Mouse (Mus musculus) intestine, embryonic 14.5 days (tissue): ENCODE data around the gene Stim1. TPM values are rescaled to one million over a fixed set of nuclear protein-coding genes. Genes with fewer than 3 reads are reported as not detected.

Experiments used
- ATAC-seq: fragments of 200-750 bp; cut with Nextera tagmentation; replicated peaks from 2 replicates; pipeline ENCODE4 v1.8.0; 2017; ENCODE audit warnings: low read depth, moderate number of reproducible peaks, moderate TSS enrichment, moderate library complexity; ENCODE audit not compliant: low FRiP score, low TSS enrichment
- DNase-seq: peaks from one replicate; pipeline ENCODE4 v3.0.0-alpha.2; 2018; ENCODE audit warnings: low spot score
- H3K27ac ChIP-seq: fragments of 300-500 bp; sonication (generic); 2 replicates; pipeline ENCODE4 v1.5.1; 2014; ENCODE audit warnings: low read depth, mild to moderate bottlenecking, control low read depth
- H3K27me3 ChIP-seq: fragments of 300-500 bp; sonication (generic); replicated peaks from 2 replicates; pipeline ENCODE4 v1.6.1; 2014; ENCODE audit warnings: low read length, control low read depth; ENCODE audit not compliant: control insufficient read depth, insufficient read depth
- H3K36me3 ChIP-seq: fragments of 300-500 bp; sonication (generic); 2 replicates; pipeline ENCODE4 v1.6.1; 2014; ENCODE audit warnings: low read length, control low read depth; ENCODE audit not compliant: control insufficient read depth, insufficient read depth
- H3K4me1 ChIP-seq: fragments of 300-500 bp; sonication (generic); replicated peaks from 2 replicates; pipeline ENCODE4 v1.6.1; 2014; ENCODE audit warnings: low read length, control low read depth, mixed read lengths; ENCODE audit not compliant: control insufficient read depth, insufficient read depth
- H3K4me2 ChIP-seq: fragments of 300-500 bp; sonication (generic); 2 replicates; pipeline ENCODE4 v1.6.1; 2014; ENCODE audit warnings: low read length
- H3K4me3 ChIP-seq: fragments of 300-500 bp; sonication (generic); 2 replicates; pipeline ENCODE4 v1.5.1; 2014; ENCODE audit warnings: low read depth, low read length, control low read depth, mixed read lengths
- H3K9ac ChIP-seq: fragments of 300-500 bp; sonication (generic); 2 replicates; pipeline ENCODE4 v1.6.1; 2014; ENCODE audit warnings: mild to moderate bottlenecking, low read length
- H3K9me3 ChIP-seq: fragments of 300-500 bp; sonication (generic); 2 replicates; pipeline ENCODE4 v1.6.1; 2016; ENCODE audit warnings: low read length, control low read depth; ENCODE audit not compliant: control insufficient read depth
- WGBS: fragments of 180-500 bp; shearing (Covaris S2); extraction: QIAGEN DNeasy Blood & Tissue Kit; methylation state at CpG from one replicate; pipeline ENCODE4 v1.1.7; 2014; 5-methylcytosine and 5-hydroxymethylcytosine counted together
- polyA plus RNA-seq: library from polyadenylated mRNA; unstranded; fragments of >200 nt; fragmentation: Nextera tagmentation; extraction: Ambion mirVana; gene quantifications from 2 replicates; pipeline ENCODE4 v1.2.1, GENCODE M21; 2014

The Stim1 gene
- polyA plus RNA-seq, 1 experiment from 2014 or later: 23.6 TPM

DNA sequence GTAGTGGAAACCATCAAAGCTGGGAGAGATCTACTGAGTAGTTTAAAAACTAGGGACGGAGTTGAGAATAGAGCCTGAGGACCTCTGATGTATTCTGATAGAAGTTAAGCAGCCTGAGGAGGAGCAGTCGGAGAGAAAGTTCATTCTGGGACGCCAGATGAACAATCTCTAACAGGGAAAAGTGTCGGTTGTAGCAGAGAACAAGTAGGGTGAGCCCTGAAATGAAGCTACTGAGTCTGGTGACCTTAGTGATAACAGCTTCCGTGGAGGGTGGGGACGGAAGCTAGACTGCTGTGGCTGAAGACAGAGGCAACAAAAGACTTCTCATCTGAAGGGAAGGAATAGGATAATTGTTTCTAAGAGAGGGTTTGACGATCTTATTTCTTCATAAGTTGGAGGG, 47.8 kb downstream of the Stim1 start:
- DNase-seq (no peak), ATAC-seq (no peak)
- no peak overlapping the region for H3K27ac ChIP-seq
- H3K4me3 ChIP-seq: no peak overlapping the region
- H3K4me1 ChIP-seq: no peaks in the 10 kb centered on the region; the same call in 1 of the 2 replicates
- WGBS: 56% methylated on average over 7 of the region's 7 CpGs
- no peak overlapping the region for H3K9ac ChIP-seq
- H3K27me3 ChIP-seq: no peaks in the 10 kb centered on the region
- H3K9me3 ChIP-seq: no peaks in the 10 kb centered on the region
- H3K36me3 ChIP-seq: no peaks in the 10 kb centered on the region
- H3K4me2 ChIP-seq: no peak overlapping the region

GRCm38 (mm10) chr7:102317583-102318168, 50.1 kb downstream of the Stim1 start:
- Histone ChIP-seq H3K9ac (no peak overlapping the region), H3K36me3 (no peaks in the 10 kb centered on the region), H3K9me3 (no peaks in the 10 kb centered on the region), H3K27ac (no peak overlapping the region), H3K4me3 (no peak overlapping the region), H3K27me3 (no peaks in the 10 kb centered on the region), H3K4me2 (no peak overlapping the region), H3K4me1 (no peaks in the 10 kb centered on the region; the same call in 1 of the 2 replicates)
- DNase-seq (no peak), ATAC-seq (no peak)
- 81% methylated on average over 3 of the region's 3 CpGs for WGBS

- DNase-seq: no peak
- 81% methylated on average over 5 of the region's 5 CpGs for WGBS
- Histone ChIP-seq H3K9me3 (no peaks in the 10 kb centered on the region), H3K9ac (no peak overlapping the region), H3K36me3 (no peaks in the 10 kb centered on the region), H3K4me2 (no peak overlapping the region), H3K27me3 (no peaks in the 10 kb centered on the region), H3K4me1 (no peaks in the 10 kb centered on the region), H3K27ac (no peak overlapping the region), H3K4me3 (no peak overlapping the region)
- no peak for ATAC-seq
These were observed 54.5 kb downstream of the Stim1 start for GRCm38 (mm10) chr7:102322137-102322536.

GRCm38 (mm10) chr7:102326323-102326722, 58.7 kb downstream of the Stim1 start:
- Histone ChIP-seq H3K4me1 (no peaks in the 10 kb centered on the region), H3K4me2 (no peak overlapping the region), H3K4me3 (no peak overlapping the region), H3K27ac (no peak overlapping the region), H3K27me3 (no peaks in the 10 kb centered on the region), H3K9me3 (no peaks in the 10 kb centered on the region), H3K9ac (no peak overlapping the region), H3K36me3 (no peaks in the 10 kb centered on the region)
- no peak for DNase-seq
- ATAC-seq: no peak

DNA sequence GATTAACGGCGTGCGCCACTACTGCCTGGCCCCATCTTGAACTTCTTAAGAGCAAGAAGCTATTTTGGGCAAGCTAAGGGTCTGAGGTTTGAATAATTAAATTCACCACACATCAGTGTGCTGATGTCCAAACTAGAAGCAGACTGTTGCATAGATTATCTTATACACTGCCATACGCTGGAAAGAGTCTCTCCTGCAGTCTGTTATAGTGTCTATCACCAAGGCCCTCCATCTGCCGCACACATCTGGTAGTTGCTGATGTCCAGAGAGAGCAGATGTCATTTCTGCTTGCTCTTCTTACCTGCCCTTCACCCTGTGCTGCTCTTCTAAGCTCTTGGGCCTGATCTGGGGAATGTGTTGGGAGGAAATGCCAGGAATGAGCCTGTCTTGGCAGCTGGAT, 62.7 kb downstream of the Stim1 start:
- H3K27ac ChIP-seq: no peak overlapping the region
- no peak overlapping the region for H3K4me3 ChIP-seq
- no peak for DNase-seq
- no peaks in the 10 kb centered on the region; the same call in 1 of the 2 replicates for H3K4me1 ChIP-seq
- no peak for ATAC-seq
- no peaks in the 10 kb centered on the region for H3K27me3 ChIP-seq
- no peaks in the 10 kb centered on the region for H3K9me3 ChIP-seq
- H3K36me3 ChIP-seq: no peaks in the 10 kb centered on the region
- H3K9ac ChIP-seq: no peak overlapping the region
- no peak overlapping the region for H3K4me2 ChIP-seq
- WGBS: 93% methylated on average over 5 of the region's 5 CpGs

GRCm38 (mm10) chr7:102331476-102331875, 63.9 kb downstream of the Stim1 start:
- Histone ChIP-seq H3K36me3 (no peaks in the 10 kb centered on the region), H3K4me2 (no peak overlapping the region), H3K9ac (no peak overlapping the region), H3K4me1 (no peaks in the 10 kb centered on the region; the same call in 1 of the 2 replicates), H3K4me3 (no peak overlapping the region), H3K27ac (no peak overlapping the region), H3K9me3 (no peaks in the 10 kb centered on the region), H3K27me3 (no peaks in the 10 kb centered on the region)
- ATAC-seq (no peak), DNase-seq (no peak)
- WGBS: 54% methylated on average over 3 of the region's 3 CpGs

- Histone ChIP-seq H3K4me2 (no peak overlapping the region), H3K27me3 (no peaks in the 10 kb centered on the region), H3K4me1 (no peaks in the 10 kb centered on the region; the same call in 1 of the 2 replicates), H3K36me3 (no peaks in the 10 kb centered on the region), H3K4me3 (no peak overlapping the region), H3K9me3 (no peaks in the 10 kb centered on the region), H3K9ac (no peak overlapping the region), H3K27ac (peak overlapping the region; percentile 33; the same call in 1 of the 2 replicates)
- WGBS: 41% methylated on average over 4 of the region's 4 CpGs
- ATAC-seq (no peak), DNase-seq (no peak)
These were observed 66.1 kb downstream of the Stim1 start for GRCm38 (mm10) chr7:102333741-102334140.

- H3K36me3 ChIP-seq: no peaks in the 10 kb centered on the region
- no peak overlapping the region for H3K27ac ChIP-seq
- no peak for ATAC-seq
- 94% methylated on average over 5 of the region's 5 CpGs for WGBS
- H3K4me2 ChIP-seq: no peak overlapping the region
- no peak overlapping the region for H3K9ac ChIP-seq
- no peaks in the 10 kb centered on the region for H3K27me3 ChIP-seq
- no peak for DNase-seq
- no peaks in the 10 kb centered on the region; the same call in 1 of the 2 replicates for H3K4me1 ChIP-seq
- no peak overlapping the region for H3K4me3 ChIP-seq
- no peaks in the 10 kb centered on the region for H3K9me3 ChIP-seq
These were observed 69.7 kb downstream of the Stim1 start for GRCm38 (mm10) chr7:102337326-102337725.

DNA sequence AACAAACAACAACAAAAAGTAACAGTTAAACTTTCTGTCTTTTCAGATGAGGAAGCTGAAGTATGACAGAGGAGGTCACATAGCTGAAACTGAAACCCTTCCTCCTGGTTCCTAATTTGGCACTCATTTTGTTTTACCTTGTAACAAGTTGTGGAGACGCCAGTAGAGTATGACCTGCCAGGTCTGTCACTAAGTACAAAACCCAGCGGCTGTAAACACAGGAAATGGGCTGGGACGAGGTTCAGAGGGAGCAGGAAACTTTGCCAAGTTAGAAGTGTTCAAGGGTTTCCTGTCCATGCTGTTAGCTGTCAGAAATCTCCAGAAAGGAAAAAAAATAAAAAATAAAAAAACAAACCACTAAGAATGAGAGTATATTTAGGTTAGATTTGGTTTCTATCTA, 70.3 kb downstream of the Stim1 start:
- H3K4me1 ChIP-seq: no peaks in the 10 kb centered on the region; the same call in 1 of the 2 replicates
- H3K4me2 ChIP-seq: no peak overlapping the region
- ATAC-seq (no peak), DNase-seq (no peak)
- H3K27ac ChIP-seq: no peak overlapping the region
- H3K9ac ChIP-seq: no peak overlapping the region
- H3K27me3 ChIP-seq: no peaks in the 10 kb centered on the region
- H3K4me3 ChIP-seq: no peak overlapping the region
- WGBS: 17% methylated on average over 3 of the region's 3 CpGs
- H3K36me3 ChIP-seq: no peaks in the 10 kb centered on the region
- no peaks in the 10 kb centered on the region for H3K9me3 ChIP-seq
